Mouse (Mus musculus) ES-Bruce4 (cell line): ENCODE data around the gene Olfr275. TPM values are rescaled to one million over a fixed set of nuclear protein-coding genes. Genes with fewer than 3 reads are reported as not detected.

Source experiments
- H3K27ac ChIP-seq: 2 replicates; pipeline ENCODE4 v1.5.1; 2012; ENCODE audit warnings: low read length, inconsistent platforms; ENCODE audit not compliant: insufficient read depth
- H3K27me3 ChIP-seq: 2 replicates; pipeline ENCODE4 v1.6.1; 2012; ENCODE audit warnings: mild to moderate bottlenecking, low read length, inconsistent platforms; ENCODE audit not compliant: control insufficient read depth, poor library complexity, insufficient read depth, severe bottlenecking
- H3K36me3 ChIP-seq: 2 replicates; pipeline ENCODE4 v1.6.1; 2012; ENCODE audit warnings: inconsistent platforms, mild to moderate bottlenecking, low read length, moderate library complexity; ENCODE audit not compliant: control insufficient read depth, poor library complexity, insufficient read depth, severe bottlenecking
- H3K4me1 ChIP-seq: one replicate; pipeline ENCODE4 v1.8.1; 2011; ENCODE audit warnings: low read length; ENCODE audit not compliant: control insufficient read depth, insufficient read depth
- H3K4me3 ChIP-seq: 2 replicates; pipeline ENCODE4 v1.5.1; 2011; ENCODE audit warnings: low read depth, mild to moderate bottlenecking, low read length
- H3K9ac ChIP-seq: 2 replicates; pipeline ENCODE4 v1.6.1; 2012; ENCODE audit warnings: low read depth, mild to moderate bottlenecking, inconsistent platforms; ENCODE audit not compliant: poor library complexity, severe bottlenecking
- H3K9me3 ChIP-seq: replicated peaks from 2 replicates; pipeline ENCODE4 v1.6.1; 2012; ENCODE audit warnings: mild to moderate bottlenecking, low read length, inconsistent platforms; ENCODE audit not compliant: control insufficient read depth, poor library complexity, insufficient read depth, severe bottlenecking
- CTCF ChIP-seq: IDR thresholded peaks from one replicate; pipeline ENCODE4 v1.8.1; 2011; ENCODE audit warnings: low read depth, low read length
- EP300 ChIP-seq: IDR thresholded peaks from 2 replicates; pipeline ENCODE4 v1.6.1; 2011; ENCODE audit warnings: low read depth, low read length; ENCODE audit not compliant: insufficient read depth
- POLR2A ChIP-seq: IDR thresholded peaks from one replicate; pipeline ENCODE4 v1.8.1; 2011; ENCODE audit warnings: low read length; ENCODE audit not compliant: insufficient read depth
- polyA plus RNA-seq: library from polyadenylated mRNA; stranded (reverse); fragments of >200 nt; gene quantifications from 2 replicates; pipeline ENCODE4 v1.2.4, GENCODE M21; 2011; ENCODE audit warnings: low read depth; ENCODE audit not compliant: missing spikeins, insufficient read depth, insufficient read length

Olfr275 gene
- not detected in 2 replicates for polyA plus RNA-seq

GRCm38 (mm10) chr4:52814304-52814703, at the start of gene Olfr275:
Gene Olfr275 (plus strand): TSS chr4:52814604.
- Histone ChIP-seq H3K9me3 (no peaks in the 10 kb centered on the region), H3K27me3 (no peaks in the 10 kb centered on the region), H3K4me3 (no peak within 1 kb of the TSS), H3K27ac (no peak within 1 kb of the TSS), H3K9ac (no peak within 1 kb of the TSS), H3K4me1 (no peaks in the 10 kb centered on the region), H3K36me3 (no peaks in the 10 kb centered on the region)
- no peak for TF ChIP-seq EP300
- TF ChIP-seq POLR2A: no peak
- TF ChIP-seq CTCF: no peak

GRCm38 (mm10) chr4:52765612-52766011, 48.8 kb upstream of the Olfr275 start:
- Histone ChIP-seq H3K27ac (no peak overlapping the region), H3K4me3 (no peak overlapping the region), H3K9ac (no peak overlapping the region), H3K36me3 (no peaks in the 10 kb centered on the region), H3K27me3 (no peaks in the 10 kb centered on the region), H3K4me1 (no peaks in the 10 kb centered on the region), H3K9me3 (no peaks in the 10 kb centered on the region)
- TF ChIP-seq CTCF (no peak), EP300 (no peak), POLR2A (no peak)

- no peaks in the 10 kb centered on the region for H3K27me3 ChIP-seq
- no peak for TF ChIP-seq CTCF
- no peak for TF ChIP-seq POLR2A
- TF ChIP-seq EP300: no peak
- H3K4me1 ChIP-seq: no peaks in the 10 kb centered on the region
- H3K4me3 ChIP-seq: no peak overlapping the region
- H3K9me3 ChIP-seq: no peaks in the 10 kb centered on the region
- no peaks in the 10 kb centered on the region for H3K36me3 ChIP-seq
- H3K9ac ChIP-seq: no peak overlapping the region
- no peak overlapping the region for H3K27ac ChIP-seq
Measured at GRCm38 (mm10) chr4:52772186-52772585, 42.2 kb upstream of the Olfr275 start.

GRCm38 (mm10) chr4:52800013-52800412, 14.4 kb upstream of the Olfr275 start:
- Histone ChIP-seq H3K9ac (no peak overlapping the region), H3K4me3 (no peak overlapping the region), H3K27me3 (no peaks in the 10 kb centered on the region; the same call in 1 of the 2 replicates), H3K9me3 (no peaks in the 10 kb centered on the region), H3K4me1 (no peaks in the 10 kb centered on the region), H3K36me3 (no peaks in the 10 kb centered on the region), H3K27ac (no peak overlapping the region)
- TF ChIP-seq POLR2A (no peak), CTCF (no peak), EP300 (no peak)

GRCm38 (mm10) chr4:52811871-52812270, 2.5 kb upstream of the Olfr275 start:
- no peaks in the 10 kb centered on the region for H3K9me3 ChIP-seq
- no peak overlapping the region for H3K27ac ChIP-seq
- H3K9ac ChIP-seq: no peak overlapping the region
- no peak for TF ChIP-seq CTCF
- no peak for TF ChIP-seq EP300
- TF ChIP-seq POLR2A: no peak
- H3K4me3 ChIP-seq: no peak overlapping the region
- H3K4me1 ChIP-seq: no peaks in the 10 kb centered on the region
- H3K36me3 ChIP-seq: no peaks in the 10 kb centered on the region
- no peaks in the 10 kb centered on the region for H3K27me3 ChIP-seq

- H3K36me3 ChIP-seq: no peaks in the 10 kb centered on the region
- TF ChIP-seq EP300 (no peak), POLR2A (no peak), CTCF (no peak)
- no peak overlapping the region for H3K9ac ChIP-seq
- H3K27ac ChIP-seq: no peak overlapping the region
- H3K27me3 ChIP-seq: no peaks in the 10 kb centered on the region; the same call in 1 of the 2 replicates
- H3K4me3 ChIP-seq: no peak overlapping the region
- H3K9me3 ChIP-seq: no peaks in the 10 kb centered on the region
- no peaks in the 10 kb centered on the region for H3K4me1 ChIP-seq
Measured at GRCm38 (mm10) chr4:52821375-52821774, 7.0 kb downstream of the Olfr275 start.
